ENCODE assay signal across 13 mouse cellular contexts in genomic region chr4:57156549-57157169, GRCm38 (mm10). TPM values are rescaled to one million over a fixed set of nuclear protein-coding genes. Genes with fewer than 3 reads are reported as not detected.
DNase-seq lines count a peak whose midpoint lies in the region; ATAC-seq lines count a peak whose summit lies in the region.
"Had no signal": no experiment of that assay in that cellular context is flagged by ENCODE, and none has a peak within 500 bp of the region (broad histone marks: within the 10 kb centered on the region; RNA-seq: fewer than 3 reads in every experiment).

No protein-coding gene starts in this region.

- DNase-seq in adrenal gland, postnatal 25 days: peak; percentile 23
- DNase-seq in adrenal gland, adult 18-20 months (ENCODE audit: low spot score in 2 of 2): no peak
- peak; percentile 65 for DNase-seq in embryonic facial prominence, embryonic 14.5 days (ENCODE audit: low spot score)
- DNase-seq in kidney, postnatal 14 days: peak; percentile 76
- peak; percentile 84 for DNase-seq in lung, postnatal 25 days (ENCODE audit: low spot score)
- DNase-seq in midbrain, embryonic 14.5 days: no peak
- no peak for DNase-seq in spleen, postnatal 4 days (ENCODE audit: low spot score in 2 of 2)
- DNase-seq in cerebellum, adult 18-20 months: no peak
- DNase-seq: heart, postnatal 4 days; thymus, postnatal 4 days had no signal

- H3K4me2 ChIP-seq in embryonic facial prominence, embryonic 14.5 days (ENCODE audit: low read depth, low read length): no peak overlapping the region
- no peak overlapping the region for H3K4me2 ChIP-seq in midbrain, embryonic 14.5 days (ENCODE audit: low read length)
- H3K4me2 ChIP-seq: embryonic facial prominence, embryonic 12.5 days had no signal

- H3K27me3 ChIP-seq in embryonic facial prominence, embryonic 14.5 days (replicated peaks; ENCODE audit: control insufficient read depth, insufficient read depth, low read length): no peaks in the 10 kb centered on the region
- no peaks in the 10 kb centered on the region for H3K27me3 ChIP-seq in midbrain, embryonic 14.5 days (ENCODE audit: control insufficient read depth, insufficient read depth, low read length)
- H3K27me3 ChIP-seq: embryonic facial prominence, embryonic 12.5 days had no signal

- no peaks in the 10 kb centered on the region for H3K9me3 ChIP-seq in embryonic facial prominence, embryonic 14.5 days (ENCODE audit: control insufficient read depth, low read length)
- H3K9me3 ChIP-seq in midbrain, embryonic 14.5 days (ENCODE audit: control insufficient read depth, low read length): no peaks in the 10 kb centered on the region
- H3K9me3 ChIP-seq: embryonic facial prominence, embryonic 12.5 days had no signal

- no peaks in the 10 kb centered on the region for H3K36me3 ChIP-seq in embryonic facial prominence, embryonic 14.5 days (ENCODE audit: control insufficient read depth, insufficient read depth, low read length)
- no peaks in the 10 kb centered on the region for H3K36me3 ChIP-seq in midbrain, embryonic 14.5 days (ENCODE audit: control insufficient read depth, insufficient read depth, low read length)
- H3K36me3 ChIP-seq: embryonic facial prominence, embryonic 12.5 days had no signal

- peak overlapping the region; percentile 21 for H3K27ac ChIP-seq in embryonic facial prominence, embryonic 14.5 days (replicated peaks; ENCODE audit: low read depth, low read length)
- H3K27ac ChIP-seq in midbrain, embryonic 14.5 days (replicated peaks; ENCODE audit: low read depth, low read length): no peak overlapping the region
- H3K27ac ChIP-seq: embryonic facial prominence, embryonic 12.5 days; macrophage had no signal

- no peak overlapping the region for H3K9ac ChIP-seq in embryonic facial prominence, embryonic 14.5 days (ENCODE audit: low read depth, low read length)
- no peak overlapping the region for H3K9ac ChIP-seq in midbrain, embryonic 14.5 days (replicated peaks; ENCODE audit: low read length)
- H3K9ac ChIP-seq: embryonic facial prominence, embryonic 12.5 days had no signal

- WGBS in embryonic facial prominence, embryonic 14.5 days: 73% methylated on average over 8 of the region's 8 CpGs
- 89% methylated on average over 8 of the region's 8 CpGs for WGBS in midbrain, embryonic 14.5 days

- no peak overlapping the region for H3K4me3 ChIP-seq in embryonic facial prominence, embryonic 14.5 days (ENCODE audit: low read depth, low read length)
- H3K4me3 ChIP-seq in midbrain, embryonic 14.5 days (replicated peaks; ENCODE audit: low read depth, low read length): no peak overlapping the region
- H3K4me3 ChIP-seq: embryonic facial prominence, embryonic 12.5 days had no signal

- peaks cover 22% of the 10 kb centered on the region for H3K4me1 ChIP-seq in embryonic facial prominence, embryonic 14.5 days (ENCODE audit: control insufficient read depth, insufficient read depth, low read length)
- H3K4me1 ChIP-seq in midbrain, embryonic 14.5 days (ENCODE audit: control insufficient read depth, insufficient read depth, low read length): peaks cover 8% of the 10 kb centered on the region; the same call in 1 of the 2 replicates

- peak; percentile 74; the same call in 1 of the 2 replicates for ATAC-seq in embryonic facial prominence, embryonic 14.5 days (ENCODE audit: low read depth)
- ATAC-seq in midbrain, embryonic 14.5 days (ENCODE audit: low FRiP score, low TSS enrichment): no peak
- ATAC-seq: forebrain, embryonic 16.5 days had no signal

RNA-seq across cellular contexts. Expression of gene Epb41l4b, which starts 13.4 kb away (rescaled TPM):
- 1.4 and 2.3 TPM in 2 replicates for total RNA-seq in adrenal gland, postnatal 25 days (2021)
- total RNA-seq in adrenal gland, adult 18-20 months (2021): 1 to 10 TPM; 2.1 to 2.4 TPM
- polyA plus RNA-seq in embryonic facial prominence, embryonic 14.5 days (2014; fragmentation: Nextera tagmentation; extraction: Ambion mirVana): 4.8 and 5.2 TPM in 2 replicates
- polyA plus RNA-seq in midbrain, embryonic 14.5 days (2014; fragmentation: Nextera tagmentation; extraction: Ambion mirVana): 3.8 and 5.1 TPM in 2 replicates
- polyA plus RNA-seq: macrophage had no signal

Comparison
In these comparisons a context has a peak if more than half of its experiments do, and no peak if none do; other contexts are left out.
1. DNase-seq: peak in adrenal gland, postnatal 25 days (single experiment), embryonic facial prominence, embryonic 14.5 days (single experiment), kidney, postnatal 14 days (single experiment) and lung, postnatal 25 days (single experiment); none in adrenal gland, adult 18-20 months (0 of 2), midbrain, embryonic 14.5 days (single experiment), spleen, postnatal 4 days (0 of 2) and cerebellum, adult 18-20 months (0 of 2).